Mouse (Mus musculus): ENCODE measurements at regions not wholly inside any gene's neighbourhood (a gene's known extent, or its start where the extent isn't known, plus 50 kb on each side); places are given as distances from the start of the nearest gene placed in this dataset.

- TF ChIP-seq CTCF (conservative IDR thresholded peaks at IDR 0.05; ENCODE audit: low read length) (no peak), NANOG (IDR thresholded peaks at IDR 0.05; ENCODE audit: borderline replicate concordance, low read length) (no peak)
Measured at GRCm38 (mm10) chr3:127954856-127955255, 58.7 kb upstream of the Fam241a start.
